Mouse (Mus musculus): ENCODE results near the gene Olfr866. TPM values are rescaled to one million over a fixed set of nuclear protein-coding genes. Genes with fewer than 3 reads are reported as not detected.

The Olfr866 gene
- not detected in 2 replicates for polyA plus RNA-seq (2016; fragmentation: Nextera tagmentation; extraction: Ambion mirVana)

DNA sequence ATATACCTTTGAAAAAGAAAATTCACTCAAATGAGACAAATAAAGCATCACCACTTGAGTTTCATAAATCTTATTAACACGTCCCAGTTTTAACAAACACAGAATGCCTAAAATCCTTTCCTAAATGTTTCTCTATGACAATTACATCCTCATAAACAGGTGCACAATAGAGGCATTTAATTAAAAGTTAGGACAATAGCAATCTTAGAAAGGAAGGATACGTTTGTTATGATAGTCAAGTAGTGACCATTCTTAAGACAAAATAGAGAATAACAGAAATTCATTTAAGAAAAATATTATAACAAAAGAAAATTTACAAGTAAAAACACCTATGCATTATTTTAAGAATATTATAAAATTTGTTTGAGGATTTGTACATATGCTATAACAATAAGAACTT is at the start of gene Olfr866:
Olfr866 (minus strand) TSS at position 101 of the 400 bp plus-strand sequence.
- Histone ChIP-seq H3K36me3 (no peaks in the 10 kb centered on the region), H3K27ac (no peak within 1 kb of the TSS), H3K4me1 (no peaks in the 10 kb centered on the region), H3K4me2 (replicated peaks) (no peak within 1 kb of the TSS), H3K27me3 (replicated peaks) (no peaks in the 10 kb centered on the region), H3K9me3 (peaks cover 3% of the 10 kb centered on the region; the same call in 1 of the 2 replicates), H3K4me3 (no peak within 1 kb of the TSS), H3K9ac (no peak within 1 kb of the TSS)
- no peak for ATAC-seq (ENCODE audit: low FRiP score, low read depth)
- WGBS = 84% methylated on average over 2 of the region's 2 CpGs

DNA sequence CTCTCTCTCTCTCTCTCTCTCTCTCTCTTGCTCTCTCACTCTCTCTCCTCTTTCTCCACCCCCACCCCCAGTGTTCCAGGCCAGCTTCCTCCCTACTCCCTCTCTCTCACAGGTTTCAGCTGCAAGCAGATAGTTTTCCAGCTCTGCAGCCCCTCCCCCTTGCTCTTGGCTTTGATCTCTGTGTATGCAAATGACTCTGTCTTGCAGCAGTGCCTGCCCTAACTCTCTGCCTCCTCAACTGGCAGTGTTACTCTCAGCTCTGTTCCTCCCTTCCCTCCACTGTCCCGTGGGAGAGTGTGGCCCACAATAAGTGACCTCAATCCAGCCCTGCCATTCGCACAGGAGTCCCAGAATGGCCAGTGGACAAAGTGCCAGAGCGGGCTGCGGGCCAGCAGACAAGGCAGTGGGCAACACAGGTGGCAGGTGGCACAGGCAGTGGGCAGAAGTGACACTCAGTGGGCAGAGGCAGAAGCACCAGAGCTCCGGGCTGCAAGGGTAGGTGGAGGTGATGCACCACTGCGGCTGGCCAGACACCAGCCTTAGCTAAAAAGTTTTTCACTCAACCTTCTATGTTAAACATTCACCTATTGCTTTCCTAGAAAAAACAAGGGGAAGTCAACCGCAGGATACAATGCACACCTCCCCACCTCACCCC is 45.8 kb upstream of the Olfr866 start:
- Histone ChIP-seq H3K9me3 (peaks cover 36% of the 10 kb centered on the region), H3K36me3 (no peaks in the 10 kb centered on the region), H3K4me1 (no peaks in the 10 kb centered on the region), H3K4me2 (replicated peaks) (no peak overlapping the region), H3K27ac (no peak overlapping the region), H3K9ac (no peak overlapping the region), H3K4me3 (no peak overlapping the region), H3K27me3 (replicated peaks) (no peaks in the 10 kb centered on the region)
- ATAC-seq (ENCODE audit: low FRiP score, low read depth) = no peak
- 66% methylated on average over 7 of the region's 7 CpGs for WGBS

DNA sequence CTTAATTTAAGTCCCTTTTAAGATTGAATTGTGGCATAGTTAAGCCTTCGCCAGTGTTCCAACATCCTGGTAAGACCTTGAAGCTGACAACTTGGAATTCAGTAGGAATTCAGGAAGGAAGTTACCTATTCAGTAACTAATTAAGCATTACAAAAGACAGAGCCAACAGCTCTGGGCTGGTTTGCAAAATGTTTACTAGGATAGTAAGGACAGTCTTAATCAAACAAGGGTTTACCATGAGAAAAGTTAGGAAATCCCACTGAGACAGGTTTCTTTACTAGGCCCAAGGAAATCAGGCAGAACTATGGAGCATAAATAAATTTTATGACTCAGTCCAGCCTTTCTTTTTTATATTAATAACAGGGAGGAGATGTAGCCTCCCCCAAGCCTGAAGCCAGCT is 43.5 kb upstream of the Olfr866 start:
- no peak overlapping the region for H3K9ac ChIP-seq
- H3K4me3 ChIP-seq = no peak overlapping the region
- peaks cover 28% of the 10 kb centered on the region for H3K9me3 ChIP-seq
- no peak for ATAC-seq (ENCODE audit: low FRiP score, low read depth)
- no peak overlapping the region for H3K27ac ChIP-seq
- no peak overlapping the region for H3K4me2 ChIP-seq (replicated peaks)
- no peaks in the 10 kb centered on the region for H3K36me3 ChIP-seq
- H3K4me1 ChIP-seq = no peaks in the 10 kb centered on the region
- WGBS = 98% methylated on average over 1 of the region's 1 CpGs
- no peaks in the 10 kb centered on the region for H3K27me3 ChIP-seq (replicated peaks)

- Histone ChIP-seq H3K27ac (no peak overlapping the region), H3K36me3 (no peaks in the 10 kb centered on the region), H3K4me3 (no peak overlapping the region), H3K9me3 (peaks cover 23% of the 10 kb centered on the region), H3K4me1 (no peaks in the 10 kb centered on the region), H3K9ac (no peak overlapping the region), H3K4me2 (replicated peaks) (no peak overlapping the region), H3K27me3 (replicated peaks) (no peaks in the 10 kb centered on the region)
- WGBS = 77% methylated on average over 3 of the region's 3 CpGs
- ATAC-seq (ENCODE audit: low FRiP score, low read depth) = no peak
These were observed 42.4 kb upstream of the Olfr866 start for GRCm38 (mm10) chr9:20070236-20070635.

DNA sequence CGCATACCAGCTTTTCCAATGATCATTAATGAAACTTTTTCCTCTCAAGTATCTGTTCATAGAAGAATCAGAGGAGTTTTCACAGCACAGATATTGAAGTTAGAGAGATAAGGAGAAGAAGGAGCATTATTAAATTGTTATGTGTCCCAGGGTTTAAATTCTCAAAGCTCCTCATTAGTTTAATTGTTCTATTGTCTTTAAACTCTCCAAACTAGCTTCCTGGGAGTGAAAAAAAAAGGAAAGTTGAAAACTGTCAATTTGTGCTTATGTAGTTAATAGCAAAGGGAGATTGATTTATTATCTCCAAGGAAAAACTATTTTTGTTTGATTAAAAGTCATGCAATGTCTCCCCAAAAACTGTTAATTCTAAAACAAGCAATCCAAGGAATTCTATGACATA is 29.6 kb upstream of the Olfr866 start, which contains the start of gene Olfr867:
Olfr867 (minus strand) TSS at position 101 of the 400 bp plus-strand sequence.
- Histone ChIP-seq H3K36me3 (no peaks in the 10 kb centered on the region), H3K4me2 (replicated peaks) (no peak within 1 kb of the TSS), H3K4me1 (no peaks in the 10 kb centered on the region), H3K27me3 (replicated peaks) (no peaks in the 10 kb centered on the region), H3K27ac (no peak within 1 kb of the TSS), H3K9ac (no peak within 1 kb of the TSS), H3K4me3 (no peak within 1 kb of the TSS), H3K9me3 (peaks cover 10% of the 10 kb centered on the region)
- WGBS = 82% methylated on average over 1 of the region's 1 CpGs
- ATAC-seq (ENCODE audit: low FRiP score, low read depth) = no peak

GRCm38 (mm10) chr9:20047964-20048363 is 20.1 kb upstream of the Olfr866 start:
- Histone ChIP-seq H3K4me2 (replicated peaks) (no peak overlapping the region), H3K4me1 (no peaks in the 10 kb centered on the region), H3K27me3 (replicated peaks) (no peaks in the 10 kb centered on the region), H3K27ac (no peak overlapping the region), H3K9me3 (peaks cover 15% of the 10 kb centered on the region), H3K36me3 (no peaks in the 10 kb centered on the region), H3K4me3 (no peak overlapping the region), H3K9ac (no peak overlapping the region)
- 69% methylated on average over 3 of the region's 3 CpGs for WGBS
- ATAC-seq (ENCODE audit: low FRiP score, low read depth) = no peak

Small RNA genes lying within 50 kb of the gene (microRNA-seq; reads per million reads assigned to microRNA genes)
- gene Gm26231 (not detected), gene Gm44395 (not detected)

Other genes starting within 250 kb of the Olfr866 start
- not detected in 2 replicates for gene Olfr58, start 247.8 kb downstream of the Olfr866 start, polyA plus RNA-seq (2016; fragmentation: Nextera tagmentation; extraction: Ambion mirVana)
- not detected in 2 replicates for gene Olfr859, start 223.1 kb downstream of the Olfr866 start, polyA plus RNA-seq (2016; fragmentation: Nextera tagmentation; extraction: Ambion mirVana)
- gene Olfr860, start 178.3 kb downstream of the Olfr866 start, polyA plus RNA-seq (2016; fragmentation: Nextera tagmentation; extraction: Ambion mirVana) = not detected in 2 replicates
- gene Olfr862, start 140.0 kb downstream of the Olfr866 start, polyA plus RNA-seq (2016; fragmentation: Nextera tagmentation; extraction: Ambion mirVana) = not detected in 2 replicates
- 0.16 and 0.27 TPM in 2 replicates for gene Olfr77, start 111.2 kb downstream of the Olfr866 start, polyA plus RNA-seq (2016; fragmentation: Nextera tagmentation; extraction: Ambion mirVana)
- not detected in 2 replicates for gene Olfr867, start 29.5 kb upstream of the Olfr866 start, polyA plus RNA-seq (2016; fragmentation: Nextera tagmentation; extraction: Ambion mirVana)
- gene Olfr868, start 70.6 kb upstream of the Olfr866 start, polyA plus RNA-seq (2016; fragmentation: Nextera tagmentation; extraction: Ambion mirVana) = not detected in 2 replicates
- gene Olfr869, start 101.0 kb upstream of the Olfr866 start, polyA plus RNA-seq (2016; fragmentation: Nextera tagmentation; extraction: Ambion mirVana) = not detected in 2 replicates
- not detected in 2 replicates for gene Olfr870, start 146.0 kb upstream of the Olfr866 start, polyA plus RNA-seq (2016; fragmentation: Nextera tagmentation; extraction: Ambion mirVana)
- gene Olfr871, start 184.2 kb upstream of the Olfr866 start, polyA plus RNA-seq (2016; fragmentation: Nextera tagmentation; extraction: Ambion mirVana) = not detected in 2 replicates
- not detected in 2 replicates for gene Olfr872, start 209.1 kb upstream of the Olfr866 start, polyA plus RNA-seq (2016; fragmentation: Nextera tagmentation; extraction: Ambion mirVana)

Data from neural tube, embryonic 12.5 days (tissue).